Mouse (Mus musculus) limb, embryonic 12.5 days (tissue): ENCODE results near the gene Cdk17. TPM values are rescaled to one million over a fixed set of nuclear protein-coding genes. Genes with fewer than 3 reads are reported as not detected.
A peak's percentile ranks its signal among the peaks of the same experiment; 100 is the strongest.

Experiments
- ATAC-seq: fragments of 200-750 bp; cut with Nextera tagmentation; 2 replicates; pipeline ENCODE4 v1.8.0; 2017; ENCODE audit warnings: low read depth, moderate TSS enrichment; ENCODE audit not compliant: insufficient number of reproducible peaks, insufficient read depth, low FRiP score, low TSS enrichment
- H3K27ac ChIP-seq: fragments of 300-500 bp; sonication (generic); 2 replicates; pipeline ENCODE4 v1.5.1; 2016; ENCODE audit warnings: mild to moderate bottlenecking, moderate library complexity
- H3K27me3 ChIP-seq: fragments of 300-500 bp; sonication (generic); 2 replicates; pipeline ENCODE4 v1.6.1; 2016; ENCODE audit warnings: mild to moderate bottlenecking, moderate library complexity
- H3K36me3 ChIP-seq: fragments of 300-500 bp; sonication (generic); 2 replicates; pipeline ENCODE4 v1.6.1; 2016; ENCODE audit warnings: mild to moderate bottlenecking, moderate library complexity
- H3K4me1 ChIP-seq: fragments of 300-500 bp; sonication (generic); replicated peaks from 2 replicates; pipeline ENCODE4 v1.6.1; 2016
- H3K4me2 ChIP-seq: fragments of 300-500 bp; sonication (generic); 2 replicates; pipeline ENCODE4 v1.6.1; 2016; ENCODE audit warnings: mild to moderate bottlenecking, moderate library complexity
- H3K4me3 ChIP-seq: fragments of 300-500 bp; sonication (generic); replicated peaks from 2 replicates; pipeline ENCODE4 v1.5.1; 2016; ENCODE audit warnings: mild to moderate bottlenecking
- H3K9ac ChIP-seq: fragments of 300-500 bp; sonication (generic); replicated peaks from 2 replicates; pipeline ENCODE4 v1.6.1; 2016; ENCODE audit warnings: mild to moderate bottlenecking, moderate library complexity
- H3K9me3 ChIP-seq: fragments of 300-500 bp; sonication (generic); 2 replicates; pipeline ENCODE4 v1.6.1; 2016; ENCODE audit warnings: mild to moderate bottlenecking, moderate library complexity
- WGBS: fragments of 180-500 bp; shearing (Covaris S2); methylation state at CpG from one replicate; pipeline ENCODE4 v1.1.7; 2016; 5-methylcytosine and 5-hydroxymethylcytosine counted together
- polyA plus RNA-seq: library from polyadenylated mRNA; unstranded; fragments of >200 nt; fragmentation: Nextera tagmentation; extraction: Ambion mirVana; gene quantifications from 2 replicates; pipeline ENCODE4 v1.2.1, GENCODE M21; 2016

The Cdk17 gene
- polyA plus RNA-seq, 1 experiment from 2014 or later: 22.2 TPM

DNA sequence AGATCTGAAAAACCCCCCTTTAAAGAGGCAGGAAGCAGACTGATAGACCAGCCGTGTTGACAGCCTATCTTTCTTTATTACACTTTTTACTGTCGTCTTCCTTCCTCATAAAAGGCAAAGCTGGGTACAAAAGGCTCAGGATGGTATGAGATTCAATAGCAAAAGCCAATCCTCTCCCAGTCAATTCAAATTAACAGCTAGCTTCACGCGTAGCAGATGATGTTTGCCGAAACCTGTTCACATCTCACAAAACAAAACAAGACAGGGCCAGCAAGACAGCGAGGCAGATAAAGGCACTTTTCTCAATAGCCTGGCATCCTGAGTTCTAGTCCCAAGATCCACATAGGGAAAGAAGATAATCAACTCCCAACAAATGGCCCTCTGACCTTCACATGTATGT, 128.7 kb downstream of the Cdk17 start:
- 56% methylated on average over 6 of the region's 6 CpGs for WGBS
- H3K4me2 ChIP-seq: no peak overlapping the region
- H3K36me3 ChIP-seq: peaks cover 47% of the 10 kb centered on the region
- H3K9me3 ChIP-seq: 0 out of 2 replicates have a peak, but pooled peaks cover 6% of the 10 kb centered on the region
- H3K27ac ChIP-seq: no peak overlapping the region
- peaks cover 22% of the 10 kb centered on the region for H3K4me1 ChIP-seq
- no peak overlapping the region for H3K4me3 ChIP-seq
- ATAC-seq: no peak
- H3K27me3 ChIP-seq: no peaks in the 10 kb centered on the region
- no peak overlapping the region for H3K9ac ChIP-seq

DNA sequence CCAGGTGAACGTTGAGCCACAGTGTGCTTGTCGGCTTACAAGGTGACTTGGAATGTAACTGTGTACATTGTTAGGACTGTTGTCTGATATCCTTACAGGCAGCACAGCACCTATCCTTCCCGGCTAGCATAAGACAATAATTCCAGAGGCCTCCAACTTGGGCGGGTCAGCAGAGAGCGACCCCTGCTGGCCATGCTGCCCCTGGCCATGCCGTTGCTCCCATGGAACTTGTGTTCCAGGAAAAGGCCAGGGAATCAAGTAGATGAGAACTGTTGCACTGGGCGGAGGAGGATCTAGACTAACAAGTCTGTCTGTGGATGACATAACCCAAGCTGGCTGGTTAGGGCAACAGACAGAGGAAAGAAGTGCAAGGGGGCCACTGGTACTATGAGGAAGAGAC, 130.7 kb downstream of the Cdk17 start:
- H3K4me1 ChIP-seq: peaks cover 36% of the 10 kb centered on the region
- H3K9ac ChIP-seq: no peak overlapping the region
- H3K4me3 ChIP-seq: no peak overlapping the region
- no peak for ATAC-seq
- no peak overlapping the region for H3K27ac ChIP-seq
- 0 out of 2 replicates have a peak, but pooled peaks cover 6% of the 10 kb centered on the region for H3K9me3 ChIP-seq
- H3K36me3 ChIP-seq: peaks cover 27% of the 10 kb centered on the region
- no peaks in the 10 kb centered on the region for H3K27me3 ChIP-seq
- H3K4me2 ChIP-seq: no peak overlapping the region
- WGBS: 47% methylated on average over 7 of the region's 7 CpGs

DNA sequence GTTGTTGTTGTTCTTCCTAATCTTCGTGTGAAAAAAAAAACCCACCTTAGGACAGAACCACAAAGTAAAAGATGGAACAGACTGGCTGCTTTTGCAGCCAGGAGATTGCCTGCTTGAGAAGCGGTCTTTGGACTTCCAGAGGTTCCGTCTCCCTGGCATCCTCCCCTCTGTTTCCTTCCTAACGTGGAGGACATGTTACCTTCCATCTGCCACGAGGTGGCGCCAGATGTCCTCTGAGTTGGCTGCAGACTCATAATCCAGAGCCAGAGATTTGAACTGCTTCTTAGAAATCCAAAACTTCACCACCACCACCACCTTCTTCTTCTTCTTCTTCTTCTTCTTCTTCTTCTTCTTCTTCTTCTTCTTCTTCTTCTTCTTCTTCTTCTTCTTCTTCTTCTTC, 131.2 kb downstream of the Cdk17 start:
- H3K9me3 ChIP-seq: 0 out of 2 replicates have a peak, but pooled peaks cover 6% of the 10 kb centered on the region
- H3K4me1 ChIP-seq: peaks cover 41% of the 10 kb centered on the region
- no peaks in the 10 kb centered on the region for H3K27me3 ChIP-seq
- ATAC-seq: no peak
- H3K4me2 ChIP-seq: no peak overlapping the region
- H3K9ac ChIP-seq: no peak overlapping the region
- H3K36me3 ChIP-seq: peaks cover 26% of the 10 kb centered on the region
- no peak overlapping the region for H3K27ac ChIP-seq
- 10% methylated on average over 6 of the region's 6 CpGs for WGBS
- no peak overlapping the region for H3K4me3 ChIP-seq

DNA sequence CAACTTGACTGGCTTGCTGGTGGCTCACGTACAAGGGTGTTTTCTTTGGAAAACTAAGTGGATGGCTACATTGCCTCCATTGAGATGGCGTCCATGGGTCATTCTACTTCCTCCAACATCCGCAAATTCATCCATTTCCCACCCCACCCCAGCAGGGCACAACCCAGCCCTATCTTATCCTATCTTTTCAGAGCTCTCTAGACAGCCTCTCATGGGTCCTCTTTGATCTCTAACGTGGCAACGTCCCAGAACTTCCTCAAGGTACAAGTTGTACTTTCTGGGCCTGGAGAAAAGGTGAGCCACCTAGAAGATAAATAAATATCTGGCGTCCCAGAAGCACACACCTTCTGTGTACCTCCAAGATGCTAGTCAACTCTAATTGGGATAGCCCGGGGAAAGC, 132.9 kb downstream of the Cdk17 start:
- Histone ChIP-seq H3K4me1 (peaks cover 56% of the 10 kb centered on the region), H3K36me3 (peaks cover 16% of the 10 kb centered on the region; the same call in 1 of the 2 replicates), H3K9ac (0 out of 2 replicates have a peak overlapping the region, but pooled peaks have one; percentile 12), H3K27me3 (no peaks in the 10 kb centered on the region), H3K4me2 (peak overlapping the region; percentile 53), H3K4me3 (no peak overlapping the region), H3K9me3 (no peaks in the 10 kb centered on the region), H3K27ac (peak overlapping the region; percentile 92)
- 80% methylated on average over 7 of the region's 7 CpGs for WGBS
- no peak for ATAC-seq

DNA sequence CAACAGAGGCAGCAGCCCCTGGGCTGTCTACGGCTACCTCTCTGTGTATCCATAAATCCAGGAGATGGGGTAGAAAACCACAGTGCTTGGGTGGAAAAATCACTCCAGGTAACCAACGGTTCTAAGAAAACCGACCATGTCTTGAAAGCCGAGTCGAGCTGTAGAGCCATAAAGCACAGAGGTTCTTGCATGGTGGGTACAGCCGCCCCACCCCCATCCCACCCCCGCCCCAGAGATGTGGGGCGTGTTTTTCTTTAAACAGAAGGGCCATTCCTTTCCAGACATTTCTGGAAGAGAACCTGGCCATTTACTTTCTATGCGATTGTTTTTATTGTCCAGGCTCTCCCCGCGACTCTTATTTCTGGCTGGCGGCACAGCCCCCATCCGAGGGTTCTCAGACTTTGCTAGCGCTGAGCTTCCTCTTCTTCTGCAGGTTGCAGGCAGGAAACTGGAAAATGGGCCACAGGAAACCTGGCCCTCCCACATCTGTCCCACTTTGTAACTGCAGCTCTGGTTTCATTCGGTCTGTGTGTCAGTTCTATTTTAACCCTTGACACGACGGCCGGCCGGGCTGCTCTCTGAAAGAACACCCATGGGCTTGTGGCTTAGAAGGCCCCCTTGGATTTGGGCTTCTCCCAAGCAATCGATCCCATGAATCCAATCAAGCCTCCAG, 134.0 kb downstream of the Cdk17 start:
- no peak for ATAC-seq
- 20% methylated on average over 20 of the region's 20 CpGs for WGBS
- H3K4me3 ChIP-seq: peak overlapping the region; percentile 19
- H3K27ac ChIP-seq: peak overlapping the region; percentile 92
- H3K36me3 ChIP-seq: peaks cover 14% of the 10 kb centered on the region; the same call in 1 of the 2 replicates
- peak overlapping the region; percentile 53 for H3K4me2 ChIP-seq
- H3K4me1 ChIP-seq: peaks cover 62% of the 10 kb centered on the region
- H3K9ac ChIP-seq: peak overlapping the region; percentile 37; the same call in 1 of the 2 replicates
- no peaks in the 10 kb centered on the region for H3K9me3 ChIP-seq
- no peaks in the 10 kb centered on the region for H3K27me3 ChIP-seq

DNA sequence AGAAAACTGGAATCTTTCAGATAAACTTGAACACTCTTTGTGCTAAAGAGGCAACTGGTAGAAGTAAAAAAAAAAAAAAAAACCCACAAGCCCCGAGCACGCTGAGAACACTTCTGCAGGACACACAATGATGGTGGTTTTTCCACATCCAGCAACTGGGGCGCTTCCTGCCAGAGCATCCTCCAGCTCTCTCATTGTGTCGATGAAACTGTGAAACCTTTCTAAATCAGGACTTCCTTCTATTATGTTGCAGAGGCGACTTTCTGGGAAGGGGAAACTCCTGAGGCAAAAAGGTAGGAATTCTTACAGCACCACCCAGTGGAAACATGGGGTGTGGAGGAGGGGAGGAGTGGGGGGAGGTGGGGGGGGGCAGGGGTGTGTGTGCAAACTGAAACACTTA, 137.1 kb downstream of the Cdk17 start:
- H3K4me2 ChIP-seq: 0 out of 2 replicates have a peak overlapping the region, but pooled peaks have one; percentile 10
- peaks cover 24% of the 10 kb centered on the region; the same call in 1 of the 2 replicates for H3K36me3 ChIP-seq
- no peak overlapping the region for H3K4me3 ChIP-seq
- H3K27me3 ChIP-seq: no peaks in the 10 kb centered on the region
- H3K4me1 ChIP-seq: peaks cover 66% of the 10 kb centered on the region
- no peak for ATAC-seq
- H3K9me3 ChIP-seq: no peaks in the 10 kb centered on the region
- 60% methylated on average over 5 of the region's 5 CpGs for WGBS
- peak overlapping the region; percentile 78 for H3K27ac ChIP-seq
- no peak overlapping the region for H3K9ac ChIP-seq

DNA sequence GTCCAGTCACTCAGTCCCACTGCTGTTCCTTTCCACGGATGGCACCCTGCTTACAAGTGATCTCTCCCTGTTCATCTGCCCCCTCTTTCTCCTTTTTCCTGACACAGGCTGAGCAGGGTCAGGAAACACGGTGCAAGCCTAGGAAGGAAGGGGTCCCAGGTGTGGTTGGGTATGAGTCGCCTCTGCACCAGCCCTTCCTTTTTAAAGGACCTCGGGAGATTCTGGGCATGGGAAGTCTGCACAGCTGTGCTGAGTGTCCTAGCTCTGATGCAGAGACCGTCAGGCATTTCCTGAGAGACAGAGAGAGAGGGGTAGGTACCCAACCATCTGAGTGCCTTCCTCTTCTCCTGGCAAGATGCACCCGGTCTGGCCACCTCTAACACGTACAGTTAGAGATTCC, 137.5 kb downstream of the Cdk17 start:
- H3K4me3 ChIP-seq: no peak overlapping the region
- H3K4me2 ChIP-seq: 0 out of 2 replicates have a peak overlapping the region, but pooled peaks have one; percentile 10
- 59% methylated on average over 7 of the region's 7 CpGs for WGBS
- H3K27me3 ChIP-seq: no peaks in the 10 kb centered on the region
- ATAC-seq: no peak
- H3K27ac ChIP-seq: peak overlapping the region; percentile 78
- no peak overlapping the region for H3K9ac ChIP-seq
- peaks cover 22% of the 10 kb centered on the region; the same call in 1 of the 2 replicates for H3K36me3 ChIP-seq
- H3K9me3 ChIP-seq: no peaks in the 10 kb centered on the region
- H3K4me1 ChIP-seq: peaks cover 68% of the 10 kb centered on the region

DNA sequence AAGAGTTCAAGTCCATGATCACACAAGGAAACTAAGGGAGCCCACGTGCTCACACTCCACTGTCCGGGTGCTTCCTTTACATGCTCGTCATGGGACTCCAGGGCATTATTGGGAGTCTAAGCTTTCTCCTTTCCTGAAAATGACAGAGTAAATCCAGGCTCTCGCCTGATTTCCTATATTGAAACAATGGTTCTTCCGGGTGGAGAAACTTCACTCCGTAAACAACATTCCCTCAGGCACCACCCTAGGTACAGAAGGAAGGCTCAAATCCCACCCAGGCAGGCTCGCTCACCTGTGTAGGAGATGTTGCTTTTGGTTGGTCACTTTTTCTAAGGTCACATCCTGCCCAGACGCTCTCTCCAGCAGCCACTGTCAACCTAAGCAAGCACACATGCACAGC, 141.2 kb downstream of the Cdk17 start:
- Histone ChIP-seq H3K36me3 (peaks cover 14% of the 10 kb centered on the region; the same call in 1 of the 2 replicates), H3K4me2 (no peak overlapping the region), H3K27me3 (no peaks in the 10 kb centered on the region), H3K9ac (no peak overlapping the region), H3K27ac (no peak overlapping the region), H3K9me3 (no peaks in the 10 kb centered on the region), H3K4me1 (peaks cover 59% of the 10 kb centered on the region), H3K4me3 (no peak overlapping the region)
- WGBS: 81% methylated on average over 8 of the region's 8 CpGs
- no peak for ATAC-seq

DNA sequence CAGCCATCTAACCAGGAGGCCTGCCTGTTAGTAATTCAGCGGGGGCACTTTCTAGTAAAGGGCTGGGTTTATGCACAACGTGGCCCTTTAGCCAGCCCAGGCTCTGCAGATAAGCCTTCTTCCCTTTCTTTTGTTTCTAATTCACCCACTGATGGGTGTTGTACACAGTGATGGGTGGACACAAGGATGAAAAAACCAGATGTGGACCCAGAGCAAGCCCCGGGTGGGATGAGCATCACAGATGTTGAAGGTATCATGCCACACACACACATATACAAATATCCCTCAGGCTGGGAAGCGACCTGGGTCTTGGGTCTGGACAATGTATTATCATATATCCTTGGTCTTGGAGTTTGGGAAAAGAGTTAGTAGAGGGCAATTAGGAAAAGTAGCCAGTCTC, 142.6 kb downstream of the Cdk17 start:
- no peaks in the 10 kb centered on the region for H3K9me3 ChIP-seq
- ATAC-seq: no peak
- H3K27me3 ChIP-seq: no peaks in the 10 kb centered on the region
- H3K4me3 ChIP-seq: no peak overlapping the region
- 0 out of 2 replicates have a peak, but pooled peaks cover 10% of the 10 kb centered on the region for H3K36me3 ChIP-seq
- no peak overlapping the region; the same call in 1 of the 2 replicates for H3K4me2 ChIP-seq
- H3K4me1 ChIP-seq: peaks cover 62% of the 10 kb centered on the region
- 61% methylated on average over 4 of the region's 4 CpGs for WGBS
- 0 out of 2 replicates have a peak overlapping the region, but pooled peaks have one; percentile 0 for H3K9ac ChIP-seq
- peak overlapping the region; percentile 41; the same call in 1 of the 2 replicates for H3K27ac ChIP-seq

DNA sequence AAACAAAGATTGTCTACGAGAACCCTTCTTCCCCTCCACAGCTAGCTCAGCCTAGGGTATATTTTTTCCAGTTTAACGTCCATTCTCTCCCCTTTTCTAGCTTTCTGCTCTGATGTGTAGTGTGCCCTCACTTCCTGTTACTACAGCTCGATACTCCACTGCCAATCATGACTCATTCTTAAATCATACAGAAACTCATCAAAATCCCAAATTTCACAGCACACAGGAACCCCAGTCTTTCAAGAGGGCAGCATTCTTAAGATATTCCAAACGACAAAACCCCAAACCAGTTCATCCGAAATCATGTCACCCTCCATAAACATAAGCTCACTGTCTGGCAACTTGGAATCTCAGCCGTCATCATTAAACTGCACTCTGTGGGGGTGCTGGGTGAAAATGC, 145.3 kb downstream of the Cdk17 start:
- 54% methylated on average over 6 of the region's 6 CpGs for WGBS
- H3K27ac ChIP-seq: no peak overlapping the region

DNA sequence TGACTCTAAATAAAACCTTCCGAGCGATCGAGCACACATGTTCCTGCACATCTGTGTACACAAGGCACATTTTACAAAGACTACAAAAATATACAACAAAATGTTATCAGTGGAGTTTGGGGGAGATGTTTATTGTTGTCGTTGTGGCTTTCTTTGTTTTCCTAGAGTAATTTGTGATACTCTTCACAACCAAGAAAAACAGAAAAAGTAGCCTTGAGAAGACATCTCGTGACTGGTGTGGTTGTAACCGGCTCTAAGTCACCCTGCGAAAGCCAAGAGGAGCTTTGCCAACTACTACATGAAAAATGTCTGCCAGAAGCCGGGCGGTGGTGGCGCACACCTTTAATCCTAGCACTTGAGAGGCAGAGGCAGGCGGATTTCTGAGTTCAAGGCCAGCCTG, 145.7 kb downstream of the Cdk17 start:
- Histone ChIP-seq H3K36me3 (no peaks in the 10 kb centered on the region), H3K4me3 (no peak overlapping the region), H3K4me2 (peak overlapping the region; percentile 20; the same call in 1 of the 2 replicates), H3K27me3 (no peaks in the 10 kb centered on the region), H3K9me3 (no peaks in the 10 kb centered on the region), H3K9ac (no peak overlapping the region), H3K27ac (no peak overlapping the region), H3K4me1 (peaks cover 58% of the 10 kb centered on the region)
- no peak for ATAC-seq
- 74% methylated on average over 11 of the region's 11 CpGs for WGBS

More for the DNA sequence above, 145.3 kb downstream of the Cdk17 start:
- ATAC-seq: no peak
- H3K9ac ChIP-seq: no peak overlapping the region
- peak overlapping the region; percentile 20 for H3K4me2 ChIP-seq
- H3K9me3 ChIP-seq: no peaks in the 10 kb centered on the region
- no peak overlapping the region for H3K4me3 ChIP-seq
- no peaks in the 10 kb centered on the region for H3K27me3 ChIP-seq
- H3K4me1 ChIP-seq: peaks cover 55% of the 10 kb centered on the region
- 0 out of 2 replicates have a peak, but pooled peaks cover 2% of the 10 kb centered on the region for H3K36me3 ChIP-seq
